Mouse (Mus musculus) heart, adult 8-10 months (tissue): Measurements from ENCODE around the gene Gcn1l1. TPM values are rescaled to one million over a fixed set of nuclear protein-coding genes. Genes with fewer than 3 reads are reported as not detected.
"Not testable (repeated sequence)": the region's sequence is repeated elsewhere in the genome, so short reads cannot be mapped to it uniquely, and the experiment has no call there.

Experiments used
- DNase-seq: peaks from one replicate; pipeline ENCODE4 v3.0.0; 2022; ENCODE audit warnings: low spot score
- total RNA-seq, 4 experiments: library from RNA; stranded (reverse); gene quantifications; 2 replicates each; pipeline ENCODE4 v1.2.4; 2022

The Gcn1l1 gene
- total RNA-seq, 4 experiments from 2014 or later: 35.7 to 41.6 (median 39.3) TPM

- DNase-seq: peak; percentile 100
Measured at GRCm38 (mm10) chr5:115559237-115560101, 5.6 kb upstream of the Gcn1l1 start, which contains the start of gene Rplp0. Gene Rplp0 (plus strand): TSS chr5:115559467.

GRCm38 (mm10) chr5:115560336-115560905 lies 4.6 kb upstream of the Gcn1l1 start:
- DNase-seq: no peak

- DNase-seq: no peak
Measured at GRCm38 (mm10) chr5:115563771-115564585, 1.1 kb upstream of the Gcn1l1 start.

DNA sequence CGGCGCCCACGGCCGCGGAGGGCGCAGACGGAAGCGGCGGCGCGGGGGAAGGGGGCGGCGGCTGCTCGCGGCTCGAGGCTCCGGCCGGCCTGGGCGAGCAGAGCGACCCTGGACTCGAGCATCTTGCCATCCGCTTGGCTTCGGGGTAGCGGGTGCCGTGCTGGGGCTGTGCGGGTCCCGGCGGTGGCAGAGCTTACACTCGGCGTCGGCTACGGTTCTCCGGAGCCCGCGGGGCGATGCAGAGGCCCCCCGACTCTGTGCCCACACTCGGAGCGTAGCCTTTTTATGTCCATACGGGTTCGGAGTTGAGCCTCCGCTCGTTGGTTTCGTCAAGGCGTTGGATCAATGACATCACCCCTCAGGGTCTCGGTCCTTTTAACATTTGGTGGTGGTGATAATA lies 349 bp downstream of the Gcn1l1 start:
- DNase-seq: no peak

DNA sequence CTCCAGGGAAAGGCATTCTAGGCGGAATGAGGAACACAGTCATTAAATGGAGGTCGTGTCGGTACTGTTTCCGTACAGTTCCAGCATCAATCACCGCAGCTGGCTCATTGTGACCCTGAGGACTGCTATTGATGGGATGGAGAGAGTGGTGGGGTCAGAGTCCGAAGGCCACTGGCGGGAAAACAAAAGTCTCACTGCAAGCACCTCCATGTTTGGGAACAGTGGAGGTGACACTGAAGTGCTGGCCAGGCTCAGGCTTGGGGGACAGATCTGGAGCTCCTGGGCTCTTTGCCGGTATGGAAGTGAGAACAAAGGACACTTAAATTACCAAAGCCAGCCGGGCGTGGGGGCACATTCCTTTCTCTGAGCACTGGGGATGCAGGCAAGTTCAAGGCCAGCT lies 3.6 kb downstream of the Gcn1l1 start:
- DNase-seq: no peak

DNA sequence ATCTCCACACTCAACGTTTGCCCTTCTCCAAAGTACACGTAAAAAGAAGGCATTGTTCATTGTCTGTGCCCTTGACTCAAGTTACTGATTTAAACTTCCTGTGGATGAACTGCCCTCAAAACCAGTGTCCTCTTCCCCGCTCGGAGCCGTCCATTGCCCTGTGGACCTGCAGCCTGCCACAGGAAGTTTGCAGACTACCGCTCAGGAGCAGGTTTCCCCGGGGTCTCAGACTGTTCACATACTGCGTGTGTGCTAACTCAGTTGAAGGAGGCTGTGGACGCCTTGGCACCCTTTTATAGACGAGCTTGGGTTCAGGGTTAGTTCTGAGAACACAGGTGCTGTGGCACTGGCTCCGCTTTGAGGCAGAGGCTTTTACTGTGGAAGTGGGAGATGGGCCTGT lies 4.3 kb downstream of the Gcn1l1 start:
- DNase-seq: no peak

- no peak for DNase-seq
Measured at GRCm38 (mm10) chr5:115569721-115570120, 4.7 kb downstream of the Gcn1l1 start.

DNA sequence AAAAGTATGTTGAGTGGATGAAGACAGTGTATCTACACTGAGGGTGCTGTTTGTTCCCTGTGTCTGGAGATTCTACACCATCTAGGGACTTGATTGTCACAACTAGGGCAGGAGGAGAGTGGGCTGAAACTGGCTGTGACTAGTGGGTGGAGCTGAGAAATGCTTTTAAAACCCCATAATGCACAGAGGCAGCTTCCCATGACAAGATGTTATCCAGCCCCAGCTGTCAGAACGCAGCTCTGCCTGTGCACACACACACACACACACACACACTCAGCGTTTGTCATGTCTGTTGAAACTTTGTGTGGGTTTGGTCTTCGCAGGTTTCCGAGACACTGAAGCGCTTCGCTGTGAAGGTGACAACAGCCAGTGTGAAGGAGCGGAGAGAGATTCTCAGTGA lies 6.0 kb downstream of the Gcn1l1 start:
- no peak for DNase-seq

GRCm38 (mm10) chr5:115572679-115573535 lies 7.9 kb downstream of the Gcn1l1 start:
- DNase-seq: peak; percentile 71

GRCm38 (mm10) chr5:115574992-115575391 lies 9.9 kb downstream of the Gcn1l1 start:
- peak; percentile 67 for DNase-seq

- not testable (repeated sequence) for DNase-seq
Measured at GRCm38 (mm10) chr5:115577686-115578085, 12.6 kb downstream of the Gcn1l1 start.

DNA sequence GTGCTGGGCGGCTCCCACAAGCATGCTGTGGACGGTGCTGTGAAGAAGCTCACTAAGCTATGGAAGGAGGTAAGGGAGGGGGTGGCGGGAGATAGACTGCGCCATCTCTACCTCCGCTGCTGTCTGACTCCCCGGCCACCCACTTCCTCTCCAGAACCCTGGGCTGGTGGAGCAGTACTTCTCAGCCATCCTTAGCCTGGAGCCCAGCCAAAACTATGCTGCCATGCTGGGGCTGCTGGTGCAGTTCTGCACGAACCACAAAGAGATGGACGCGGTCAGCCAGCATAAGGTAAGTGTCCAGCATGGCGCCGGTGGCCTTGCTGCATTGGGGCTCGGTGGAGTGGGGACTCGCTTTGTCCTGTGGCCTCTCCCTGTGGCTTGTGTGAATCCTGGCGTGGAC lies 13.9 kb downstream of the Gcn1l1 start:
- no peak for DNase-seq

GRCm38 (mm10) chr5:115579363-115579762 lies 14.3 kb downstream of the Gcn1l1 start:
- no peak for DNase-seq

DNA sequence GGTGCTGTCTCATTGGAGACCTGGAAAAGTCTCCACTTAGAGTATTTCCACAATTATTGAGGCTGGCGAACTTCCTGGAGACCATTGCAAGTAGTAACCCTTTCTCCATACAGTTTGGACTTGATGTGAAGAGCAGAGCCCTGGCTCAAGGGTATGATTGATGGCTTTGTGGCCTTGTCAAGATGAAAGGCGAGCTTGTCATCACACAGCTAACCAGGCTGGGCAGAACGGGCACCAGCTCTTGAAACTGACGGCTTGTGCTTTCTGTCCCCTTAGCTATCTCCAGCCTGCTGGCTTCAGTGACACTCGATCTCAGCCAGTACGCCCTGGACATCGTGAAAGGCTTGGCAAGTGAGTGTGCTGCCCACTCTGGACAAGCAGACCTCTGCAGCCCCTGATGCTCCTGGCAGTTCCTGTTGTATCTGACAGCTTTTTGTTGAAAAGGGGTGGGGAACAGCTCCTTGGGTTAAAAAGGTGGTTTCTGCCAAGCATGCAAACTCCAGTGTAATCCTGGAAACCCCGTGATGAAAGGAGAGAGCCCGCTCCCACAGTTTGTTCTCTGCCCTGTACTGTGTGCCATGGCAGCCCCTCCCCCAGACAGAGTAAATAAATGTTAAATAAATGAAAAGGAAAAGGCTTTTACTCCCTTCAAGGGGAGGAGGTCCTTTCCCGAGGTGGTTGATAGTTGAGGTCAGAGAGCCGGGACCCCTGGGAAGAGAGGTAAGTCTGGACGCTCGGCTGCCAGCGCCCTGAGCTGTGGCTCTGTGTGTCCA lies 15.4 kb downstream of the Gcn1l1 start:
- DNase-seq: no peak

DNA sequence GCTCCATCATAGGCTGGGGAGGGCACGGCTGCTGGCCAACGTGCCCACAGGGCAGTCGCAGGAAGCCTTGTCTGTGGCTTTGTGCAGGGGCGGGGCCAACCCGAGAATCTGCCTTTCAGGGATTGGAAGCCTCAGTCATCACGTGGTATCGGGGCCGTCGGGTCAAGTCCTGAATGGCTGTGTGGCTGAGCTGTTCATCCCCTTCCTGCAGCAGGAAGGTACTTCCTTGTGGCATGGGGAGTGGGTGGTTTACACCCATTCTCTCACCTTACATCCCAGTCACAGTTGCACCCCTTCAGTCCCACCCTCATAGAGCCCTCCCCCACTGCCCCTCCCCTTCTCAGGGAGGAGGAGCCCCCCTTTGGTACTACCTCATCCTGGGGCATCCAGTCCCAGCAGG lies 16.6 kb downstream of the Gcn1l1 start:
- DNase-seq: no peak

DNA sequence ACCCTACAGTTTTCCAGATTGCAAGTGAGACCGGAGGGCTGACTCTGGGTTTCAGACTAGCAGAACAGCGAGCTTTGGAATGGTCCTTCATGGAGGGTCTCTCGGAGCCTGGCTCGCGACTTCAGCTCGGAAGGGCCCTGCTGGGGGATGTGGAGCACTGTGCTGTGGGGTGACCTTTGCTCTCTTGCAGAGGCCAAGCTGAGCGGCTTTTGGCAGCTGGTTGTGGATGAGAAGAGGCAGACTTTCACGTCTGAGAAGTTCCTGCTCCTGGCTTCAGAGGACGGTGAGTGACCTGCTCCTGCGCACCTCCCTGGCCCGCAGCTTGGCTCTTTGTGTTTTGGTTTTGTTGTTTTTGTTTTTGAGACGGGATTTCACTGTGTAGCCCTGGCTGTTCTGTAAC lies 20.6 kb downstream of the Gcn1l1 start:
- no peak for DNase-seq

- DNase-seq: no peak
Measured at GRCm38 (mm10) chr5:115586166-115586565, 21.1 kb downstream of the Gcn1l1 start.

DNA sequence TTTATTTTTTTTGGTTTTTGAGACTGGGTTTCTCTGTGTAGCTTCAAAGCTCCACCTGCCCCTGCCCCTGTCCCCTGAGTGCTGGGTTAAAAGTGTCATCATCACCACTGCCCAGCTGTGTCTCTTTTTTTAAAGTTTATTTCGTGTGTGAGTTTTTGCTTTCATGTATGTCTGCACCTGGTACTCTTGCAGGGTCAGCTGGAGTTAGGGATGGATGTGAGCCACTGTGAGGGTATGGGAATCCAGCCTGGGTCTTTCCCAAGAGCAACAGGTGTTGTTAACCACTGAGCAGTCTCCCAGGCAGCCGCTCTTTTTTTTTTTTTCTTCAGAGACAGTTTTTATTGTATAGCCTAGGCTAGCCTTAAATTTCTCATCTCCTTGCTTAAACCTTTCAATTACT lies 21.7 kb downstream of the Gcn1l1 start:
- no peak for DNase-seq

GRCm38 (mm10) chr5:115591028-115591427 lies 26.0 kb downstream of the Gcn1l1 start:
- no peak for DNase-seq

DNA sequence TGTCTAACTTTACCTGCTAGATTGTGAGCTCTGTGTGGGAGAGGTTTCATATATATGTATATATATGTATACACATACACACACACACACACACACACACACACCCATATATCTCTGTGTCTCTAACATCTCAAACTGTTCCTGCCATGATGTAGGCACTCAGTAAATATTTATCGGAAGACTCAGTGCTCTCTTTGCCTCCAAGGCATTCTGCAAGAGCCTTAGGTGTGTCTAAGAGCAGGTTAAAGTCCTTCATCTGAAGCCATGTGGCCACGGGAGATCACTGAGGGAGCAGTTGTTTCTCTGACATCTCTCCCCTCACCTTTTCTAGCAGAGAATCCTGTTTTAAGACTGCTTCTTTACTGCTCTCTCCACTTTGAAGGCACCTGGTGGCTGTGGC lies 26.5 kb downstream of the Gcn1l1 start:
- DNase-seq: no peak

DNA sequence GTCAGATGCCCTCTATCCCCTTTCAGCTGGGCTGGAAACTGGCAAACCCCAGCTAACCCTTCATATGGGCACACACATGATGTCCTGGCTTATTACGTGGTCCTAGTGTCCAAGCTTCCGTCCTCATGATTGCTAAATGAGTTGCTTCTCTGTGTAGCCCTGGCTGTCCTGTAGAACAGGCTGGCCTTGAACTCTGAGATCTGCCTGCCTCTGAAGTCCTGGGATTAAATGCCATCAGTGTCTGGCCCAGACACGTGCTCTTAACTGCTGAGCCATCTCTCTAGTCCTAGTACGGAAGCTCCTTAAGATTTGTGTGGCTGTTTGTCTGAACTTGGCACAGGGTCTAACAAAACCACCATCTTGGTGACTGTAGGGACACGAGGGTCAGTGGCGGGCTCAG lies 38.5 kb downstream of the Gcn1l1 start:
- no peak for DNase-seq
